Mouse (Mus musculus) heart, embryonic 13.5 days (tissue): ENCODE data around the gene Rpf2. TPM values are rescaled to one million over a fixed set of nuclear protein-coding genes. Genes with fewer than 3 reads are reported as not detected.

ENCODE experiments used
- ATAC-seq: fragments of 200-750 bp; cut with Nextera tagmentation; 2 replicates; pipeline ENCODE4 v1.8.0; 2017; ENCODE audit warnings: moderate TSS enrichment; ENCODE audit not compliant: insufficient number of reproducible peaks, low FRiP score, low TSS enrichment; ENCODE audit errors: extremely low read depth
- H3K27ac ChIP-seq: fragments of 300-500 bp; sonication (generic); replicated peaks from 2 replicates; pipeline ENCODE4 v1.5.1; 2015; ENCODE audit warnings: moderate library complexity, mild to moderate bottlenecking, inconsistent platforms
- H3K27me3 ChIP-seq: fragments of 300-500 bp; sonication (generic); replicated peaks from 2 replicates; pipeline ENCODE4 v1.6.1; 2015; ENCODE audit warnings: mild to moderate bottlenecking, inconsistent platforms
- H3K36me3 ChIP-seq: fragments of 300-500 bp; sonication (generic); 2 replicates; pipeline ENCODE4 v1.6.1; 2015; ENCODE audit warnings: mild to moderate bottlenecking, inconsistent platforms
- H3K4me1 ChIP-seq: fragments of 300-500 bp; sonication (generic); 2 replicates; pipeline ENCODE4 v1.6.1; 2015; ENCODE audit warnings: inconsistent platforms
- H3K4me2 ChIP-seq: fragments of 300-500 bp; sonication (generic); 2 replicates; pipeline ENCODE4 v1.6.1; 2015; ENCODE audit warnings: inconsistent platforms, mild to moderate bottlenecking, moderate library complexity
- H3K4me3 ChIP-seq: fragments of 300-500 bp; sonication (generic); 2 replicates; pipeline ENCODE4 v1.5.1; 2015; ENCODE audit warnings: moderate library complexity, mild to moderate bottlenecking, inconsistent platforms
- H3K9ac ChIP-seq: fragments of 300-500 bp; sonication (generic); 2 replicates; pipeline ENCODE4 v1.6.1; 2015; ENCODE audit warnings: inconsistent platforms, mild to moderate bottlenecking, moderate library complexity
- H3K9me3 ChIP-seq: fragments of 300-500 bp; sonication (generic); 2 replicates; pipeline ENCODE4 v1.6.1; 2016; ENCODE audit warnings: inconsistent platforms
- whole genome bisulfite sequencing: fragments of 180-500 bp; shearing (Covaris S2); methylation state at CpG from one replicate; pipeline ENCODE4 v1.1.7; 2015; ENCODE audit warnings: mixed read lengths; 5-methylcytosine and 5-hydroxymethylcytosine counted together
- polyA plus RNA-seq: library from polyadenylated mRNA; unstranded; fragments of >200 nt; fragmentation: Nextera tagmentation; extraction: Ambion mirVana; gene quantifications from 2 replicates; pipeline ENCODE4 v1.2.1, GENCODE M21; 2015

Gene Rpf2
- polyA plus RNA-seq, 1 experiment from 2014 or later, result 42.6 TPM

DNA sequence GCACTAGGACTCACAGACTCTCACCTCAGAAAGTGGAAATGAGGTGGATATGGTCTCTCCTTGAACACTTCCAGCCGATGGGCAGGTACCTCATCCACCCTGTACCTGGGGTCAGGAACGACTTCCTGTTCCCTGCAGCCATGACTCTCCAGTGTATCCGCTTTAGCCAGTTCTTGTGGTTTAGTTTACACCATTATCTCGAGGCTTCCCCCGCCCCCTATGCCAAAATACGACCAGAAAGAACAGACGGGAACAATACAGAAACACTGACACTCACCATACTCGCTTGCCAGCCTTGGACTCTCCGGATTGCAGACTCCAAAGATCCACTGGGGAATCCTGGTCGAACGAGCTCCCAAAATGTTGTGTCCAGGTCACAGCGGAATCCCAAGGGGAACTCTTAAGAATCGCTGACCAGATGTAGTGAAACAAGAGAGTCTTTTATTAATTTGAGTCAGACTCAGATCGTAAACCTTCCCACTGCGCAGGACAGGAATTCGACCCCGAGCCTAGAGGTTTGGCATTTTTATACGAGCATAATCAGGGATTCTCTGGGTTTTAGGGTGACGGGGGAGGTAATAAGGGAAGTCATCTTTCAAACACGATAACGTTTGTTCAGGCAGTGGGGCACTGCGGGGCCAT is 55.4 kb downstream of the Rpf2 start:
- no peak for ATAC-seq
- Histone ChIP-seq H3K4me3 (peak overlapping the region; percentile 15), H3K27ac (no peak overlapping the region), H3K9me3 (no peaks in the 10 kb centered on the region), H3K9ac (0 out of 2 replicates have a peak overlapping the region, but pooled peaks have one; percentile 13), H3K27me3 (peaks cover 9% of the 10 kb centered on the region; the same call in 1 of the 2 replicates), H3K4me2 (peak overlapping the region; percentile 51), H3K36me3 (no peaks in the 10 kb centered on the region), H3K4me1 (peaks cover 6% of the 10 kb centered on the region; the same call in 1 of the 2 replicates)
- WGBS, result 45% methylated on average over 22 of the region's 22 CpGs

DNA sequence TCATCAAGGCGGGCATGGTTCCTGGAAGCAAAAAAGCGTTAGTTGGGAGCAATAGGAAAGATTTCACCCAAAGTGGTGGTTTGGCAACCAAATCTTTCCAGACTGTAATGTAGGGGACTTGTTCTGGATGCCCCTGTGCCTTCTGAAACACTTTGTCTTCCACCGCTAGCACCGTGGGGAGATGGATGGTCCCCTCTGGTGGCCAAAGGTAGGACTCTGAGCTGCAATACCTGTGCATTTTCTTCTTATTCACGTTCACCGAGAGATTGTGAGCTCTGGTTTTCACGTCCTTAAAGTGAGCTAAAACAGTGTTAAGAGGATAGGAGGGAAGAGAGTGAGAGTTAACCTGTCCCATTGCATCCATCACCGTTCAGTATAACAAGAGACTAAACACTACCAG is 56.0 kb downstream of the Rpf2 start:
- ATAC-seq, result no peak
- Histone ChIP-seq H3K4me2 (no peak overlapping the region), H3K4me3 (no peak overlapping the region), H3K9me3 (no peaks in the 10 kb centered on the region), H3K36me3 (no peaks in the 10 kb centered on the region), H3K9ac (no peak overlapping the region), H3K27me3 (peaks cover 9% of the 10 kb centered on the region; the same call in 1 of the 2 replicates), H3K27ac (no peak overlapping the region), H3K4me1 (peaks cover 6% of the 10 kb centered on the region; the same call in 1 of the 2 replicates)
- WGBS, result 75% methylated on average over 8 of the region's 8 CpGs

DNA sequence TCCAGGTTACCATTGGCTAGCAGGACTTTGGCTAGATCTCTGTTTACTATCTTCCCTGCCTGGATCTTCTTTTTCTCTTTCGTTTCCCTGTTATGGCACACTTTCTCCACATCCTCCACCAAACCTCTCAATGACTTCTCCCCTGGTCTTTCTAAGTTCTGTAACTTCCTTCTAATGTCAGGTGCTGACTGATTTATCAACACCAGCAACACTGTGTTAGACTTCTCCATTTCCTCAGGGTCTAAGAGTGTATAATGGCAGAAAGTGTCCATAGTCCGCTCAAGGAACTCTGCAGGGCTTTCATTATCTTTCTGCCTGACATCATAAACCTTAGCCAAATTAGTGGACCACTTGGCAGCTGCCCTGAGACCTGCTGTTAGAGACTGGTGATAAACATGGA is 57.1 kb downstream of the Rpf2 start:
- H3K27me3 ChIP-seq, result peaks cover 9% of the 10 kb centered on the region; the same call in 1 of the 2 replicates
- no peaks in the 10 kb centered on the region for H3K36me3 ChIP-seq
- peaks cover 6% of the 10 kb centered on the region; the same call in 1 of the 2 replicates for H3K4me1 ChIP-seq
- no peak overlapping the region for H3K9ac ChIP-seq
- ATAC-seq, result no peak
- no peak overlapping the region for H3K4me3 ChIP-seq
- no peak overlapping the region for H3K27ac ChIP-seq
- H3K4me2 ChIP-seq, result no peak overlapping the region
- H3K9me3 ChIP-seq, result no peaks in the 10 kb centered on the region
- 79% methylated on average over 2 of the region's 2 CpGs for WGBS

- Histone ChIP-seq H3K9ac (no peak overlapping the region), H3K9me3 (no peaks in the 10 kb centered on the region), H3K4me3 (no peak overlapping the region), H3K4me1 (peaks cover 6% of the 10 kb centered on the region; the same call in 1 of the 2 replicates), H3K27me3 (peaks cover 9% of the 10 kb centered on the region; the same call in 1 of the 2 replicates), H3K27ac (no peak overlapping the region), H3K4me2 (no peak overlapping the region), H3K36me3 (no peaks in the 10 kb centered on the region)
- 75% methylated on average over 3 of the region's 3 CpGs for WGBS
- no peak for ATAC-seq
These were observed 58.0 kb downstream of the Rpf2 start for GRCm38 (mm10) chr10:40188831-40189230.

DNA sequence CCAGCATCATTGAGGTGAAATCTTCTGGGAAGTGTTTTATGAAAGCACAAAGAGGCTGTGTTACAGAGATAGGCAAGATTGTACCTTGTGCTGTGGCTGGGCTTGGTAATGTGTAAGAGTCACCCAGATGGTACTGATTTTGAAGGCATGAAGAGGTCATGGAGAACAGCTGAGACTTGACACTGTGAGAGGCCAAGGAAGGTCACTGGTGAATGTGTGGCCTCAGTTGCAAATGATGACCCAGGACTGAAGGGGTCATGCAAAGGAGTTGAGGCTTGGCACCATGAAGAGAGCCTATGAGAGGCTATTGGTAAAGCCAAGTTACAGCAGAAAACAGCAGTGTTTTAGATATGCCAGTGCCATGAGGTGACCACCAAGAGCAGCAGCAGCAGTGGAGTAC is 60.9 kb downstream of the Rpf2 start:
- Histone ChIP-seq H3K9me3 (no peaks in the 10 kb centered on the region), H3K4me2 (no peak overlapping the region), H3K4me1 (no peaks in the 10 kb centered on the region), H3K27me3 (peaks cover 7% of the 10 kb centered on the region; the same call in 1 of the 2 replicates), H3K27ac (no peak overlapping the region), H3K4me3 (no peak overlapping the region), H3K9ac (no peak overlapping the region), H3K36me3 (no peaks in the 10 kb centered on the region)
- no peak for ATAC-seq

DNA sequence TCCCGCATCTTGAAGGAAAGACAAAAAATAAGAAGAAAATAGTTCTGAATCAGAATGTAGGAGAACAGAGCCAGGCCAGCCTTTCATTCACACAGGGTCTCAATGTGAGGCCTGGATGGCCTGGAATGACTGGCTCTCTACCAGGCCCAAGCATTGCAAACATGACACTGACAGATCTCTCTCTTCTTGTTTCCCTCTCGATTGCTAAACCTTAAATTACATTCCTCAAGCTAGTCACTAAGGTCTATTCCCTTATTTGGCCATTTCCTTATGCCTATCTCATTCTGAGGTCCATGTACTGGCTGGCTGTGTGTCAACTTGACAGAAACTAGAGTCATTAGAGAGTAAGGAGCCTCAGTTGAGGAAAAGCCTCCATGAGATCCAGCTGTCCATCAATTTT is 66.8 kb downstream of the Rpf2 start:
- H3K4me1 ChIP-seq, result peaks cover 8% of the 10 kb centered on the region
- no peaks in the 10 kb centered on the region for H3K36me3 ChIP-seq
- no peak overlapping the region for H3K4me3 ChIP-seq
- no peak overlapping the region for H3K9ac ChIP-seq
- no peaks in the 10 kb centered on the region for H3K27me3 ChIP-seq
- ATAC-seq, result no peak
- no peak overlapping the region for H3K4me2 ChIP-seq
- no peak overlapping the region for H3K27ac ChIP-seq
- H3K9me3 ChIP-seq, result no peaks in the 10 kb centered on the region
- 53% methylated on average over 2 of the region's 2 CpGs for WGBS

- H3K36me3 ChIP-seq, result no peaks in the 10 kb centered on the region
- H3K4me3 ChIP-seq, result no peak overlapping the region
- H3K4me1 ChIP-seq, result peaks cover 8% of the 10 kb centered on the region
- ATAC-seq, result no peak
- no peak overlapping the region for H3K9ac ChIP-seq
- no peaks in the 10 kb centered on the region for H3K27me3 ChIP-seq
- H3K4me2 ChIP-seq, result no peak overlapping the region
- H3K27ac ChIP-seq, result no peak overlapping the region
- 90% methylated on average over 5 of the region's 5 CpGs for WGBS
- H3K9me3 ChIP-seq, result no peaks in the 10 kb centered on the region
These were observed 67.7 kb downstream of the Rpf2 start for GRCm38 (mm10) chr10:40179142-40179541.

DNA sequence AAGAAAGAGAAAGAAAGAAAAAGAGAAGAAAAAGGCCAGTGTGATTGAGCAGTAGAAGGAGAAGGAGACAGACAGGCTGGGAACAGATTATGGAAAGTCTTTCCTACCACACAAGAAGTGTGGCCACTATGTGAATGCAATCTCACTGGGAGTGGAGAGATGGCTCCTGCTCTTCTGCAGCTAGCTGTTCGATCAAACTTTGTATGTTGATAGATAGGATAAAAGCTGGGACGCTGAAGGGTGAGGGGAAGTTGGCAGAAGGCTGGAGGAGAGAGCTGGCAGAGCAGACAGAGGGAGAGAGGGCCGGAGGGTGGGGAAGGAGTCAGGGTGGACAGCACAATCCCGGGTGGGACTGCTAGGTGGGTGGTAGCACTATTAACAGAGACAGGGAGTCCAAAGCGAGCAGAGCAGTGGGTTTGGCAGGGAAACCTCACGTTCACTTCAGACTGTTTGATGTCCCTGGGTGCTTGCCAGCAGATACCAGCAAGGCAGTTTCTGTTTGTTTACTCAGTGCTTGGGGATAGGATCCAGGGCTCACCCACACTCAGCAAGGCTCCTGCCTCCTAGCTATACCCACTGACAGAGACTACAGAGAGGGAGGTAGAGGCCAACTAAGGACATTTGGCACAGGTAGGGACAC is 69.4 kb downstream of the Rpf2 start:
- H3K36me3 ChIP-seq, result no peaks in the 10 kb centered on the region
- H3K4me1 ChIP-seq, result peaks cover 8% of the 10 kb centered on the region
- ATAC-seq, result no peak
- H3K4me2 ChIP-seq, result peak overlapping the region; percentile 16; the same call in 1 of the 2 replicates
- no peak overlapping the region for H3K4me3 ChIP-seq
- H3K27ac ChIP-seq, result no peak overlapping the region
- WGBS, result 14% methylated on average over 6 of the region's 6 CpGs
- no peaks in the 10 kb centered on the region for H3K9me3 ChIP-seq
- H3K9ac ChIP-seq, result peak overlapping the region; percentile 37; the same call in 1 of the 2 replicates
- H3K27me3 ChIP-seq, result no peaks in the 10 kb centered on the region

Other genes with a start within 250 kb of the Rpf2 start
- 0.27 and 0.55 TPM in 2 replicates for gene Mfsd4b1, start 221.8 kb downstream of the Rpf2 start, polyA plus RNA-seq
- 14.9 and 19.6 TPM in 2 replicates for gene Slc16a10, start 104.8 kb downstream of the Rpf2 start, polyA plus RNA-seq
- 73.8 and 78.4 TPM in 2 replicates for gene Gtf3c6, start 11.1 kb upstream of the Rpf2 start, polyA plus RNA-seq
- 37.9 and 40.5 TPM in 2 replicates for gene Amd1, start 55.1 kb upstream of the Rpf2 start, polyA plus RNA-seq
- gene Cdk19, start 92.5 kb upstream of the Rpf2 start, polyA plus RNA-seq, result 5.6 and 6.1 TPM in 2 replicates